Mouse (Mus musculus) frontal cortex, adult (tissue): ENCODE results near the gene Gm11361.

Experiments
- ATAC-seq: cut with Nextera tagmentation; 2 replicates; pipeline ENCODE4 v1.9.2; 2017; ENCODE audit warnings: mild to moderate bottlenecking, moderate library complexity, mixed read lengths; ENCODE audit not compliant: low TSS enrichment

The Gm11361 gene

GRCm38 (mm10) chr13:28257228-28257627 lies at the start of gene Gm11361:
Gm11361 (plus strand) TSS chr13:28257528.
- ATAC-seq = no peak

- no peak for ATAC-seq
Measured at GRCm38 (mm10) chr13:28264399-28264798, 7.1 kb downstream of the Gm11361 start.

- no peak for ATAC-seq
Measured at GRCm38 (mm10) chr13:28287368-28287767, 30.0 kb downstream of the Gm11361 start.

- peak; percentile 83 for ATAC-seq
Measured at GRCm38 (mm10) chr13:28294272-28294671, 36.9 kb downstream of the Gm11361 start.

GRCm38 (mm10) chr13:28294757-28295361 lies 37.5 kb downstream of the Gm11361 start:
- ATAC-seq = no peak

- no peak; the same call in 1 of the 2 replicates for ATAC-seq
Measured at GRCm38 (mm10) chr13:28295492-28295891, 38.2 kb downstream of the Gm11361 start.

- ATAC-seq = no peak
Measured at GRCm38 (mm10) chr13:28297098-28297497, 39.8 kb downstream of the Gm11361 start.

- ATAC-seq = no peak
Measured at GRCm38 (mm10) chr13:28297577-28297976, 40.2 kb downstream of the Gm11361 start.
